Mouse (Mus musculus) megakaryocyte, embryonic 14.5 days (primary cell): ENCODE data around the gene Zfp367.

Experiments used
- FLI1 ChIP-seq: IDR thresholded peaks from 2 replicates; pipeline ENCODE4 v1.6.1; 2012; ENCODE audit warnings: low read length, inconsistent platforms, mixed read lengths
- GATA1 ChIP-seq: IDR thresholded peaks from 3 replicates; pipeline ENCODE4 v1.6.1; 2012; ENCODE audit warnings: mixed read lengths, low read length, inconsistent platforms, borderline replicate concordance

DNA sequence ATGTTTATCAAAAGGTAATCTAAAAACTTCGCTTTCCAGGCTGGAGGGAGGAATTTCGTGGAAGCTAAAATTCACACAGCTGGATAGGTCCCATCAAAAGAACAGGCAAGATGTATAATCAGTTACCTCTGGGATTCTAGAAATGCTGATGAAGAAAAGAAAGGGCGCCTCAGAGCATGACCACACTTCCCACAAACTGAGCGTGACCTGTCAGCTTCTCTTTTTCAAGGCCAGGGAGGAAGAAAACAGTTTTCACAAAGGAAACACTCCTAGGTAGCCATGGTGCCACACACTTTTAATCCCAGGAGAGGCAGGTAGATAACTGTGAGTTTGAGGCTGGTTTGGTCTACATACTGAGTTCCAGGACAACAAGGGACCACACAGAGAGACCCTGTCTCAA, 32.2 kb downstream of the Zfp367 start:
- TF ChIP-seq GATA1: no peak
- TF ChIP-seq FLI1: no peak
